Mouse (Mus musculus) E14TG2a.4 (cell line): ENCODE data around the gene Tshz3.

Experiments
- CTCF ChIP-seq: conservative IDR thresholded peaks from 2 replicates; pipeline ENCODE4 v1.5.1; 2014; ENCODE audit warnings: low read length
- NANOG ChIP-seq: IDR thresholded peaks from 2 replicates; pipeline ENCODE4 v1.6.1; 2014; ENCODE audit warnings: borderline replicate concordance, low read length, mixed read lengths
- POU5F1 ChIP-seq: IDR thresholded peaks from 2 replicates; pipeline ENCODE4 v1.6.1; 2014; ENCODE audit warnings: low read length, borderline replicate concordance

- TF ChIP-seq CTCF, result no peak
- TF ChIP-seq POU5F1, result no peak
- TF ChIP-seq NANOG, result no peak
Observed at GRCm38 (mm10) chr7:36706636-36707035, 8.7 kb downstream of the Tshz3 start.
